Mouse (Mus musculus) heart, postnatal 25 days (tissue): Measurements from ENCODE around the gene Plcl1. TPM values are rescaled to one million over a fixed set of nuclear protein-coding genes. Genes with fewer than 3 reads are reported as not detected.

Source experiments
- DNase-seq: peaks from one replicate; pipeline ENCODE4 v3.0.0; 2022; ENCODE audit warnings: low spot score
- intact Hi-C: fragments of 180-260 bp; cut with DNase I; formaldehyde crosslinking; loops from one replicate; pipeline ENCODE4 v1.15.1; 2025
- total RNA-seq, 2 experiments: library from RNA; stranded (reverse); gene quantifications; 2 replicates each; pipeline ENCODE4 v1.2.3; 2021

Plcl1 gene
- total RNA-seq, 2 experiments from 2014 or later = 3.8 to 6.1 TPM

- intact Hi-C loops = no loop called here
Observed at GRCm38 (mm10) chr1:55741885-55742284, 336.2 kb downstream of the Plcl1 start.

GRCm38 (mm10) chr1:55748516-55748915 is 342.8 kb downstream of the Plcl1 start:
- DNase-seq = no peak
- intact Hi-C loops = no loop called here

More at GRCm38 (mm10) chr1:55741885-55742284, 336.2 kb downstream of the Plcl1 start:
- no peak for DNase-seq

- no peak for DNase-seq
- intact Hi-C loops = no loop called here
Observed at GRCm38 (mm10) chr1:55749770-55750169, 344.0 kb downstream of the Plcl1 start.

- intact Hi-C loops = no loop called here
- no peak for DNase-seq
Observed at GRCm38 (mm10) chr1:55755742-55756141, 350.0 kb downstream of the Plcl1 start.

- intact Hi-C loops = no loop called here
- no peak for DNase-seq
Observed at GRCm38 (mm10) chr1:55762284-55762683, 356.6 kb downstream of the Plcl1 start.

GRCm38 (mm10) chr1:55763171-55763570 is 357.4 kb downstream of the Plcl1 start:
- intact Hi-C loops = no loop called here
- no peak for DNase-seq

GRCm38 (mm10) chr1:55766743-55767142 is 361.0 kb downstream of the Plcl1 start:
- intact Hi-C loops = no loop called here
- no peak for DNase-seq

- intact Hi-C loops = no loop called here
- DNase-seq = no peak
Observed at GRCm38 (mm10) chr1:55770072-55770785, 364.5 kb downstream of the Plcl1 start.

GRCm38 (mm10) chr1:55792817-55793216 is 387.1 kb downstream of the Plcl1 start:
- no peak for DNase-seq
- intact Hi-C loops = no loop called here

Other genes with a start within 250 kb of the Plcl1 start
- 10 to 100 TPM; 14.2 to 14.4 TPM for gene Rftn2, start 179.1 kb upstream of the Plcl1 start, total RNA-seq
- gene Mars2, start 168.7 kb upstream of the Plcl1 start, total RNA-seq = 1 to 10 TPM; 5.3 to 5.4 TPM
- not detected for gene Boll, start 42.5 kb upstream of the Plcl1 start, total RNA-seq